Mouse (Mus musculus) olfactory bulb, adult 2 months (tissue): ENCODE results near the gene Creb1. TPM values are rescaled to one million over a fixed set of nuclear protein-coding genes. Genes with fewer than 3 reads are reported as not detected.

ENCODE experiments used
- H3K27ac ChIP-seq: fragments of 200-500 bp; 2 replicates; pipeline ENCODE4 v1.5.1; 2012; ENCODE audit warnings: low read depth, low read length; ENCODE audit not compliant: insufficient read depth
- H3K4me1 ChIP-seq: fragments of 200-500 bp; 2 replicates; pipeline ENCODE4 v1.6.1; 2012; ENCODE audit warnings: low read length; ENCODE audit not compliant: control insufficient read depth, insufficient read depth
- H3K4me3 ChIP-seq: fragments of 200-500 bp; 2 replicates; pipeline ENCODE4 v1.5.1; 2012; ENCODE audit warnings: mild to moderate bottlenecking, low read depth, low read length, moderate library complexity; ENCODE audit not compliant: insufficient read depth
- CTCF ChIP-seq: fragments of 200-500 bp; IDR thresholded peaks from 2 replicates; pipeline ENCODE4 v1.5.1; 2012; ENCODE audit warnings: low read depth, mild to moderate bottlenecking, low read length, moderate library complexity; ENCODE audit not compliant: insufficient read depth
- POLR2A ChIP-seq: fragments of 200-500 bp; IDR thresholded peaks from 2 replicates; pipeline ENCODE4 v1.6.1; 2012; ENCODE audit warnings: mild to moderate bottlenecking, low read depth, low read length, moderate library complexity; ENCODE audit not compliant: insufficient read depth
- WGBS: fragments of 180-500 bp; shearing (Covaris S2); methylation state at CpG from one replicate; pipeline ENCODE4 v1.1.7; 2018; 5-methylcytosine and 5-hydroxymethylcytosine counted together
- polyA plus RNA-seq: library from polyadenylated mRNA; stranded (reverse); fragments of >200 nt; gene quantifications from 2 replicates; pipeline ENCODE4 v1.2.4, GENCODE M21; 2012; ENCODE audit warnings: low replicate concordance; ENCODE audit not compliant: missing spikeins, insufficient read depth, insufficient read length

Gene Creb1
- polyA plus RNA-seq, 1 experiment = not detected

DNA sequence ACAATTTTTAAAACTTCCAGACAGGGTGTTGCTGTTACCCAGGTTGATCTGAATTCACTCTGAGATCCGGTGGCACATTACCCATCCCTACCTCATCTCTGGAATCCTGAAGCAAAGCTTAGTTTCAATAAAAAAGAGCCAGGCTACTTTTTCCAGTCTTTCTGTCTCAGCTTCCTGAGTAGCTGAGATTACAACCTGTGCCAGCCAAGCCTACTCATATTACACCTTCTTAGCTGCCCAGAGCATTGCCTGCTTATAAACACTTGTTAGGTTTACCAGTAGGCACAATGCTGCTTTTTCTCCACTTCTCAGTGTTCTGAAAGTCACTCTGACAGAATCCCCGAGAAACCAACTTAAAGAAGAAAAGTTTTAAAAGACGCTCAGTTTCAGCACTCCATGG is 46.4 kb downstream of the Creb1 start:
- no peak overlapping the region for H3K4me3 ChIP-seq
- WGBS = 84% methylated on average over 3 of the region's 3 CpGs
- no peak for TF ChIP-seq CTCF
- no peak for TF ChIP-seq POLR2A
- H3K4me1 ChIP-seq = peaks cover 3% of the 10 kb centered on the region; the same call in 1 of the 2 replicates
- H3K27ac ChIP-seq = no peak overlapping the region

DNA sequence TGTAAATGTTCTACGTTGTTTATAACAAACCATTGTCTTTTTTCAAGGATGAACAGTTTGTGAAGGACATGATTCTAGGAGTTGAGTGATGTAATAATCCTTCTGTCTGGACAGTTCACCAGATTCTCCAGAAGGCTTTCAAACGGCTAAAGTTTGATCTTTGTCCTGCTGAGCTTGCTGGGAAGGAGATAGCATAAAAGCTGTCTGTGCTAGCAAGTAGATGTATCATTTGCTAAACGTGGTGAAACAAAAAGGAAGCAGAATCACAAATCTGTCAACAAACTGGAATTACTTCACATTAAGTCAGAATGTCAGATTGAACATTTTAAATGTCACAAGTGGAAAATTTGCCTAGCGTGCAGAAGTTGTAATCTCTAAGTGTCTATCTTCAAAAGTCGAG is 66.5 kb downstream of the Creb1 start:
- Histone ChIP-seq H3K4me3 (no peak overlapping the region), H3K4me1 (no peaks in the 10 kb centered on the region), H3K27ac (no peak overlapping the region)
- TF ChIP-seq CTCF (no peak), POLR2A (no peak)
- 60% methylated on average over 5 of the region's 5 CpGs for WGBS

- TF ChIP-seq CTCF = no peak
- no peak for TF ChIP-seq POLR2A
- no peak overlapping the region for H3K27ac ChIP-seq
- 53% methylated on average over 7 of the region's 7 CpGs for WGBS
- no peaks in the 10 kb centered on the region for H3K4me1 ChIP-seq
- H3K4me3 ChIP-seq = no peak overlapping the region
Observed at GRCm38 (mm10) chr1:64600413-64601077, 68.1 kb downstream of the Creb1 start.

GRCm38 (mm10) chr1:64601242-64601842 is 68.9 kb downstream of the Creb1 start:
- H3K4me3 ChIP-seq = no peak overlapping the region
- no peaks in the 10 kb centered on the region for H3K4me1 ChIP-seq
- no peak overlapping the region for H3K27ac ChIP-seq
- no peak for TF ChIP-seq POLR2A
- TF ChIP-seq CTCF = no peak
- WGBS = 48% methylated on average over 6 of the region's 6 CpGs

DNA sequence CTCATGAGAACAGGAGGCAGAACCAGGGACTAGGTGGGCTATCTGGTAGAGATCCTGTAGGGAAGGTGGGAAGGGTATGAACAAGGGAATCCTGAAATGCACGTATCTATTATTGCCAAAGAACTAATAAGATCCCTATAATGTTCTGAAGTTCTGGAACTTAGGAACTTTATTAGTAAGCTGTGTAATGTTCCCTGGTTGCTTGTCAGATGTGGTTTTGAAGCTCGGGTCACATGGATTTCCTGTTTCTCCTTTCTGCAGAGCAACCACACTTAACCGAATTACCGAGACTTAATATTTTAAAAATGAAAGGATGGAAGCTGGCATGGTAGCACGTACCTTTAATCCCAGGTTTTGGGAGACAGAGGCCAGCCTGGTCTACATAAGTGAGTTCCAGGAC is 70.9 kb downstream of the Creb1 start:
- TF ChIP-seq POLR2A = no peak
- no peak for TF ChIP-seq CTCF
- Histone ChIP-seq H3K4me3 (no peak overlapping the region), H3K4me1 (no peaks in the 10 kb centered on the region), H3K27ac (no peak overlapping the region)
- WGBS = 96% methylated on average over 5 of the region's 5 CpGs

- Histone ChIP-seq H3K27ac (no peak overlapping the region), H3K4me3 (no peak overlapping the region), H3K4me1 (peaks cover 2% of the 10 kb centered on the region; the same call in 1 of the 2 replicates)
- TF ChIP-seq CTCF (no peak), POLR2A (no peak)
- 74% methylated on average over 4 of the region's 4 CpGs for WGBS
Observed at GRCm38 (mm10) chr1:64609145-64609544, 76.7 kb downstream of the Creb1 start.

- 70% methylated on average over 9 of the region's 9 CpGs for WGBS
- TF ChIP-seq CTCF = no peak
- no peak for TF ChIP-seq POLR2A
- H3K27ac ChIP-seq = no peak overlapping the region
- no peak overlapping the region for H3K4me3 ChIP-seq
- peaks cover 3% of the 10 kb centered on the region; the same call in 1 of the 2 replicates for H3K4me1 ChIP-seq
Observed at GRCm38 (mm10) chr1:64609976-64610375, 77.5 kb downstream of the Creb1 start.

- TF ChIP-seq POLR2A (no peak), CTCF (no peak)
- H3K4me3 ChIP-seq = no peak overlapping the region
- H3K4me1 ChIP-seq = peaks cover 15% of the 10 kb centered on the region
- WGBS = 77% methylated on average over 9 of the region's 9 CpGs
- no peak overlapping the region for H3K27ac ChIP-seq
Observed at GRCm38 (mm10) chr1:64614311-64614710, 81.9 kb downstream of the Creb1 start.

DNA sequence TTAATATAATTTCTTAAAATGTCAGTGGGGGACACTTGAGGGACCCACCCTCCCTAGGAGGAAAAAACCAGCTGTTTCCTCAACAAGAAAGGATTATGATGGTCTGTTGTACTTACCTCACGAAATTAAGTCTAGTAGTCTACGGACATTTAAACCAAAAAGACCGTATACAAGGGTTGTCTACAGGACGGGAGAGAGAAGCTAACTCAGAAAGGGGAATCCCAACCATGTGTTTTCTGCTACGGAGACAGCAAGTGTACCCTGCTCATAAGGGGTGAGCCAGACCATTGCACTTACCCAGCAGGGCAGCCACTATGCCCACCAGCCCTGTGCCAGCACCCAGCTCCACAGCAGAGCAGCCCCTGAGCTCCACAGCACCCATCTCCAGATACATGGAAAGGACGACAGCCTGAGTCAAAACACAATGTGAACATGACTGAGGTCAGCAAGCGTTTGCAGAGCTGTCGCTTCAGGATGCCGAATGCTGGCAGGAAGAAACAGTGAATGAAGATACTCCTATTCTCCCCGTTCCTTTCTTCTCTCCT is 82.4 kb downstream of the Creb1 start:
- no peak overlapping the region for H3K4me3 ChIP-seq
- no peak overlapping the region for H3K27ac ChIP-seq
- no peak for TF ChIP-seq POLR2A
- TF ChIP-seq CTCF = no peak
- peaks cover 15% of the 10 kb centered on the region for H3K4me1 ChIP-seq
- 82% methylated on average over 10 of the region's 10 CpGs for WGBS

GRCm38 (mm10) chr1:64615531-64615991 is 83.1 kb downstream of the Creb1 start:
- H3K4me1 ChIP-seq = peaks cover 18% of the 10 kb centered on the region
- TF ChIP-seq POLR2A (no peak), CTCF (no peak)
- H3K27ac ChIP-seq = no peak overlapping the region
- WGBS = 73% methylated on average over 11 of the region's 11 CpGs
- H3K4me3 ChIP-seq = no peak overlapping the region
